Mouse (Mus musculus) embryo, embryonic 10 days (tissue): ENCODE results near the gene Itih5.
A peak's percentile ranks its signal among the peaks of the same experiment; 100 is the strongest.

Source experiments
- DNase-seq: peaks from one replicate; pipeline ENCODE4 v3.0.0-alpha.2; 2015; ENCODE audit warnings: low spot score

Itih5 gene

DNA sequence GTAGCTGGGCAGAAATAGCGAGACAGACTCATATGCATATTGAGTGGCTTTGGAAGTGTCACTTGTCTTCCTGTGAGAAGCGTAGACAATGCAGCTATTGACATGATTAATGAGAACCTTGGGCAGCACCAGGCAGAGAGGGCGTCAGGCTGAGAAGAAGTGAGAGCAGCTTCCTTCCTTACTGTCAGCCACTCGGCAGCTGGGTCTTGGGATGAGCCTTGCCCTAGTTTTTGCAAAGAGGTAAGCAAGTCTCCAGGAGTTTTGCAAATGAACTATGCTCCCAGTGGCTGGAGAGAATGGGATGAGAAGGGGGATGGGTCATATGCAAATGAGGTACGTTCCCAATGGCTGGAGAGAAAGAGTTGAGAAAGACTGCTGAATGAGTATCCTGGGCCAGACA is 109.4 kb downstream of the Itih5 start:
- peak; percentile 65 for DNase-seq

DNA sequence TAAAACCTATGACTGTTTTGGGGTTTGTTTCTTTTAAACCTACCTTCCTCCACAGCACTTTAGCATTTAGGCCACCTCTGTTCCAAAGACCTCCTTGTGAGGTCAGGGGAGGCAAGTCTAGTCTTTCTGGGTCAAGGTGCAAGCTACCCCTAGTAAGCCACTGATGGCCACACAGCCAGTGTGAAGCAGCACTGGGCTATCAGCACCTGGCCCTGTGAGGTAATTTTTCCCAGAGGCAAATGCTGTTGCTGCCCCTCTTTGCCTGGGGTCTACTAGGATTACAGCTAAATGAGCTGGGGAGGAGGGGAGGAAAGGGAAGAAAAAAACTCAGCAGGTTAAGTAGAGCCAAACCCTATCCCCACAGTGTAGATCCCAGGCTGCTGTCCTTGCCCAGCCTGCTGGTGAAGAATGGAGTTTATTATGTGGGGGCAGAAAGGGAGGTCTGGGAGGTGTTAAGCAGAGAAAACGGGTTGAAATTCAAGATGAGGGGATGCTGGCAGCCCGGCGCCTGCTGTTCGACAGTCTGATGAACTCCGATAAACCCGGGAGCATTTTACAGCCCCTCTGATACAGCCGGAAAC is 110.6 kb downstream of the Itih5 start:
- DNase-seq: no peak

DNA sequence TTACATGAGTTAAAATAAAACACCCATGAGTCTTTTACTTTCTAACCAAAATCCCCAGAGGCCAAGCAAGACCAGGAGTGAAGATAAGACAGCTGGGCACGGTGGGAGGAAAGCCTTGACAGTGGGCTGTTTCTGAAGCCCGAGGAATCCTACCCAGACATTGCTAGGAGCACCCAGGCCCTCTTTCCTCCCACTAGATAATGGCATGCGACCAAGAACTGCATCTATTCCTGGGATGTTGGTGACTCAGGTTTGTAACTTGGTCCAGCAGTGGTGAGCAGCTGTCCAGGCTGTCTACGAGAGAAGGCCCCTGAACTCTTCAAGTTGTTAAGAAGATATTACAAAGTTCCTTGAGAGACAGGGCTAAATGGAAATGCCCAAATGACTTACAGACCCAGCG is 112.5 kb downstream of the Itih5 start:
- no peak for DNase-seq

DNA sequence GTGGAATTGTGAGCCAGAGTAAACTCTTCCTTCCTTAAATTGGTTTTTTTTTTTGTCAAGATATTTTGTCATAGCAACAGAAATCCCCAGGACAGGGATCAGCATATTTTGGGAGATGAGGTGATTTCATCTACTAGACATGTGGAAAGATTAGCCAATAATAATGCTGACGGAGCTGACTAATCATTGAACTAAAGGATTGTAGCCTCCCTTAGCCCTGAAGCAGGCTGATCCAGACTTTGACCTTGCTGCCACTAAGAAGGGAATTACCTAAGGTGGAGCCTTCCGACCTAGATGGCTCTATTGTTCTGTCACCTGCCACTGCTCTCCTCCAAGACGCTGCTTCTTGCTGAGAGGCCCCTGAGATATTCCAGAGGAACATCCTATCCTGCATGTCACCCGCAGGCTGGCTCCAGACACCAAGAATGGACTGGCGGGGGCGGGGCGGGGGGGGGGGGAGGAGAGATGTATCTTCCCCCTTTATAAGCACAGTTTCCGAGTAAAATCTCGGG is 119.3 kb downstream of the Itih5 start:
- DNase-seq: no peak

DNA sequence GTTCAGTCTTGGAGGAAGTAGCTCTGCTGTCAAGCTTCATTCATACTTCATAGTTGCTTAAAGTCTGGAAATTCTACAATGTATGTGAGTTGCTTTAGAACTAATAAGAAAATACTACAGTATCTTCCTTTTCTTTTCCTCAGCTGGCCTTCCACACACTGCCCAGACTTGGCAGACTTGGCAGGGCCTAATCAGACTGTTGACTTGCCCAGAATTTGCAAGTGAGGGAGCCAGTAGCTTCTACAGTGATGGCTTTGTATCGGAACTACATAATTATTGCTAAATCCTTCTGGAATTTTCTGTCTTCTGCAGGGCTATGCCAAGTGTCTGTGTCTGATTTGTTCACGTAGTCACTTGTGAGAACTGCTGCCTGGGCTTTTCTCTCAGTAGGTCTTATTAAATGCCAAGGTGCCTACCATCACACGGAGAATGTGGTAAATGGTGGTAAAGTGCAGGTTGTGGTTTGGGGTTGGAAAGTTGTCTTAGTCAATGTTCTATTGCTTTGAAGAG is 120.2 kb downstream of the Itih5 start:
- no peak for DNase-seq

DNA sequence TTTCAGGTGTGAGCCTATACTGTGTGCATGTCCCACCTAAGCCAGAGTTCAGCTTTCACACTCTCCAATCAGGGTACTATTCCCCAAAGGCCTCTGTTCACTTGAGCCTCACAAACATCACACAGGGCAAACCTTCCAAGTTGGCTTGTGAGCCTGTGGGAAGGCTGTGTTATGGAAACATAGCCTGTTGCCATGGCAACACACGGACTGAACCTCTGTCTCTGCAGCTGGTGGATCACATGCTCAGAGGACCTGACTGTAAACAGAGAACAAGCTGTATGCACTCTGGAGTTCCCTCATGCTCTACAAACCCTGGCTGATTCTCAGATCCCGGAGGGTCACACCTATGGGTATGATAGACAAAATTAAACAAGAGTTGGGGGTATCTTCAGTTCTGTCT is 122.8 kb downstream of the Itih5 start:
- DNase-seq: peak; percentile 81

DNA sequence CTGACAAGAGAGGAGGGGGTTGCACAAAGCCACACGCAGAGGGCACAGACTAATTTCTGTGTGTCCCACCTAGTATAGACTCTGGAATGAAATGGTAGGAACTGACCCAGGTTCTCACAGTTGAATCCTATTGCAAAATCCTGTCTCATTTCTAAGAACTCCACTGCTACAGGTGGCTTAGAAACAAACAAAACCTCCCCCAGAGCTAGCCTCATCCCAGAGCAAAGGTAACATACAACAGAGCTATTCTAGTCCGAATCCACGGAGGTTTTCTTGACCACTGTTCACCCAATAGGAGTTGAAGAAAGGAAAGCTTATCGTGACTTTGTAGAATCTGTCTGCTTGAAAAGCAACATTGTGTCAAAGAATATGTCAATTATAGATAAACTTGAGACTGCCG is 130.3 kb downstream of the Itih5 start:
- no peak for DNase-seq

DNA sequence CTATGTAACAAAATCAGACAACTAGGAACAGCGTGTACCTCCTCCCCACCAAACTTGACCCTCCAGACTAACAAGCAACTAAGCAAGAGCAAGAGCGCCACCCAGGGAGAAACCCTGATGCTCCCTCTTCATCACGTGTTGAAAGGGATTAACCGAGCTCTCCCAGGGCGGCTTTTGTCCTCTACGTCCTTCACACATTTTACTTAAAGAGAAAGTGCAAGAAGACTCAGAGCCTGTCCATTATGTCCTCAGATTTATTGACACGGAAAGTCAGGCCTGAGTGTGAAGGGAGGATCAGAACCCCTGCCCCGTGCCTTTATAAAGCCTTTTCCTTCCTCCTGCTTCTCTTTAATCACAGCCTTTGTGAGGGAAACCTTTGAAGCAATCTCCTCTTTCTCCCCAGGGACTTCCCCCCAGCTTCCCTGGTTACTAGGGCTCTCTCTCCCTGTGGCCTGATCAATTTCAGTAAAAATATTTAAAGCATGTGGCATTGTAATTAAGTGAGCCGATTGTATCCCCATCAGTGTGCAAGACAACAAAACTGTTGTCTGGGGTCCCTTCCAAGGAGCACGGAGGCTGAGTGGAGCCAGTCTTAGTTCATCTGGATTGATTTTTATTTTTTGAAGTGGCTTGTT is 131.4 kb downstream of the Itih5 start:
- peak; percentile 84 for DNase-seq

DNA sequence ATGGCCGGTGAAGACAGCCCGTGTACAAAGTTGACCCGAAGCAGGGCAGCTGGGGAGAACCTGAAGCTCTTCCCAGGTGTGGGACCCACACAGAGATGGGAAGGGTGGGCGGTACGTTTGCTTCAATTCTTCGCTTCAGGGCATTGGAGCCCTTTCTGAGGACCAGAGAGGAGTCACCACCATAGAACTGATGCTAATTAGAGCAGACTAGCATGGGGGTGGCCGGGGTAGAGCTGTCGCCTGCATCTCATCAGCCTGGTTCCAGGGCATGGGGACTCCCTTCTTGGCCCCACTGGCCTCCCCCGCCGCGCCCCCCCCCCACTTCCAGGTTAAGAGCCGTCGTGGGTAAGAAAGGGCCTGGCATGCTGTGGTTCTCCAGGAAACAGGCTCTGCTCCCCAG is 132.6 kb downstream of the Itih5 start:
- no peak for DNase-seq

DNA sequence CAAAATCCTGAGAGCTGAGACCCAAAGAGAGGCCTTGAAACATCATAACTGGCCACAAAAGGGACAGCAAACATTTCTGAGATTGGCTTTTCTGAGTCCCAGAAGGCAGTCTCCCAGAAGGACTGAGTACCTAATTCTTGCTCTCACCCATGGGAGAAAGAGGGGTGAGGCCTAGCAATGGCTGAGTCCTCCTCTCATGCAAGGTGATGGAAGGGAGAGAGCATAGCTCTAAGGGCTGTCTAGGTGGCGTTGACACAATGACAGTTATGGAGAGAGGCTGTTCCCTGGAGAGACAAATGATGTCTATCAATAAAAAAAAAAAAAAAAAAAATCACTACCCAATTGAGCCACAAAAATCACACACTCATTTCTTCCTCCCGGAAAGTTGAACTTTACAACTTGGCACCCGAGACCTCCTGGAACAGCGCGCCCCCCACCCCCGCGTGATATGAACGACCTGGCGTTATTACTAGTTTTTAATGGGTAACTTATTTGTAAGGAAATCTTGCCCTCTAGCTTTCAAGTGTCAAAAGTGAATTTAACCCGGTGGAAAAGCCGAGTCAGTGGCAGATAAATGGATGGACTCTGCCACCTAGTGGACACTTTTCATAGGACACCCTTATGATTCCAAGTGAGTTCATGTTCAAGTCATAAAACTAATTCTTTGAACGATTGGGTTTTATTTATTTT is 134.9 kb downstream of the Itih5 start:
- DNase-seq: peak; percentile 82

DNA sequence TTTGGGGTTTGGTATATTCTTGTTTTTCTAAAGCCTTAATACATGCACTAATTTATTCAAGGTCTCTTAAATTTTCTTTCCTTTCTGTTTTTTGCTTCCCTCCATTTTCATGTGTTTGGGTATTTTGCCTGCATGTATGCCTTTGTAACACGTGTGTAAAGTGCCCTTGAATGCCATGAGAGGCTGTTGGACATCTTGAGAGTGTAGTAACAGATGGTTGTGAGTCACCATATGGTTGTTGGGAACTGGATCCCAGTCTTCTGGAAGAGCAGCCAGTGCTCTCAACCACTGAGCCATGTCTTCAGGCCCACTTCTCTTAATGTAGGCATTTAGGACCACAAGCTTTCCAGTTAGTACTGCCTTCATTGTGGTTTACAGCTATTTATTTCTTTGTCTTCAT is 135.5 kb downstream of the Itih5 start:
- no peak for DNase-seq

DNA sequence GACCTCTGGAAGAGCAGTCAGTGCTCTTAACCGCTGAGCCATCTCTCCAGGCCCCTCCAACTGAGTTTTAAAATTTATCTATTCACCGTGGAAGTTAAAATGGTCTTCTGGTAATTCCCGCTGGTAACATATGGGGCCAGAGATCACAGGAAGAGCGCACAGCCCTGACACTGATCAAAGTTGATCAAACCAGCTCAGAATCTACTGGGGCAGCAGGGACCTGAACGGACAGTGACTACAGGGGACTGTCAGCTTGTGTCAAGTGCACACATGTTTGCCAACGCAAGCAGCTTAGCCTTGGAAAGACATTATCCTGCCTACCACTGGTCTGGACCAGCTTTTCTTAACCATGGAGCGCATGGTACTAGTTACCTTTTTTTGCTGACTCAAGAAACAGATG is 136.7 kb downstream of the Itih5 start:
- no peak for DNase-seq

DNA sequence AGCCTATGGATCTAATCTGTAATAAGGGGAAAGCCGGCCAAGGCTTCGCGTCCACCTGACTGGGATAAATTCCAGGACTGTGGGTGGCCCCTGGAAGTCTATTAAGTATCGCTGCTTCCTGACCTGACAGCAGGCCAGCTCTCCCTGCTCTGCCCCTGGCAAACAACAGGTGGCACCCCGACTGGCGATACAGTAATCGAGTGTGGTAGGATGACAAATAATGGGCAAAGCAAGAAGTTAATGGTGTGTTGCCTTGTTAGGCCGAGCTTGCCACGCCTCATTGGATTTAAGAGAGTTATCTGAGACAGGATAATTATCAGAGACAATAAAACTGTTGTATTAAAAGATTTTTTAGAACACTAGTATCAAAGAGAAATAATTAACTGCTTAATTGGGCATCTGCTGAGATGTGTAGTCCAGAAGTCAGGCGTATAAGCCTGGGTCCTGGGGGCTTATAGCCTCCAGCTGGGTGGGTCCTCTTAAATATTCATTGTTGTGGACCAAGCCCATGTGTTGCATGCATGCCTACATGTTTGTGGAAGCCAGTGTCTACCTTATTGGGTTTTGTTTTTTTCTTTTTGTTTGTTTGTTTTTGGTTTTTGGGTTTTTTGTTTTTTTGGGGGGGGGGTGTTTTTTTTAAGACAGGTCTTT is 140.3 kb downstream of the Itih5 start:
- DNase-seq: no peak

DNA sequence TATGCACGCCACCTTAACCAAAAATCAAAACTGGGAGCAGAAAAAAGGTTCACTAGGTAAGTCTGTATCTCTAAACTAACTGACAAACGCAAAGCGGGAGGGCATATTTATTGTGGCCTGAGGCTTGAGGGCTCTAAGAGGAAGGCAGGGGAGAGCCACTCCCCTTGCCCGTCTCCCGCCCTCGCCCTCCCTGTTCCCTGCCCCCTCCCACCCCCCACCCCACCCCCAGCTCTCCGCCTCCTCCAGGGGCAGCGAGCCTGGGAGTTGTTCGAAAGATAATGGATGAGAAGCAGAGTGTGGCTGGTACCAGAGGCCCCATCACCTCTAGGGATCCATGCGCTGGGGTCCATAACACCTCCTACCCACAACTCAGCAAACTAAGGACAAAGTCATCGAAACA is 142.5 kb downstream of the Itih5 start:
- DNase-seq: peak; percentile 33

DNA sequence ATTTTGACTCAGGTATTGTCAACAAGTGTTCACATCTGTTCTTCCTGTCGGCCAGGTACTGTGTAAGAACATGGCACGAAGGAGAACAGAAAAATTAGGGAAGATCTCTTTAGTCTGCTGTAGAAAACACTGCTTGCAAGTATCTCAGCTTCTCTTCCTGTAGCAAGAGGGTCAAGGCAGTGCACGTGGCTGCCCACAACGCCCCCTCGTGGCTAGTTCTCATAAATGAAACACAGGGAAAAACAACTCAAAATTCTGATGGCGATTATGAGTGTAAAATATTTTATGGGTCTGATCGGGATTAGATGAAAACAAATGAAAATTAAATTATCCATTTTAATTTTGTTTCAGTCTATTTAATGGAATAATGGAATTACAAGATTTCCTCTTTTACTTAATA is 146.9 kb downstream of the Itih5 start:
- DNase-seq: no peak

DNA sequence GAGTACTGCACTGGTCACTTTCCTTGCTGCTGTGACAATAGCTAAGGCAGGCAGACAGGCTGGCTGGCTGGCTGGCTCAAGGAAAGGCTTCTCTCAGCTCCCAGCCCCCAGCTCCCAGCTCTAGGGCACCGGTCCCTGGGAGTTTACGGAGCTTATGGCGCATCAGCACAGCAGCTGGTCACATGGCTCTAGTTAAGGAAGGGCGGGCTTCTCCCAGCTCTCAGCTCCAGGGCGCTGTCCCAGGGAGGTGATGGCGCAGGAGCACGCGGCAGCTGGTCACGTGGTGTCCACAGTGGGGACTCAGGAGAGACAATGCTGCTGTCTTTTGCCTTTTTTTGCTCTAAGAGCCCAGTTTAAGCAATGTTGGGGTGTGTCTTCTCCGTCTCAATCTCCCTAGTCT is 147.4 kb downstream of the Itih5 start:
- peak; percentile 73 for DNase-seq

DNA sequence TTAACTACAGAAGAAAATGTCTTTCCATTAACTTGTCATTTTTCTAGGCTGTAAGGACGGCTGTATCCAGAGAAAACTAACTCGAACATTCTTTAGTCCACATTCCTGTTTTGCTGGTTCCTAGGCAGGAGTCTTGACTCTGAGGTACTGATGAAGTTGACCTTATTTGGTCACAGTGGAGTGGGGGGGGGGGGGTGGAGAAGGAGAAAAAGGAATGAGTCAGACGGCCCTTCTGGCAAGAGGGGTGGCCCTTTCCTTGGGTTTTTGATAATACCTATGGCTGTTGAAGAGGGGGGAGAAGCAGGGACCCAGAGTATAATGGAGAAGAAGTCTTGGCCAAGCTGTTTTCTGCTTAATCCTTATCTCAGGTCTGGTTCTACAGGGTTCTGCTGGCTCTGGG is 148.0 kb downstream of the Itih5 start:
- DNase-seq: no peak

DNA sequence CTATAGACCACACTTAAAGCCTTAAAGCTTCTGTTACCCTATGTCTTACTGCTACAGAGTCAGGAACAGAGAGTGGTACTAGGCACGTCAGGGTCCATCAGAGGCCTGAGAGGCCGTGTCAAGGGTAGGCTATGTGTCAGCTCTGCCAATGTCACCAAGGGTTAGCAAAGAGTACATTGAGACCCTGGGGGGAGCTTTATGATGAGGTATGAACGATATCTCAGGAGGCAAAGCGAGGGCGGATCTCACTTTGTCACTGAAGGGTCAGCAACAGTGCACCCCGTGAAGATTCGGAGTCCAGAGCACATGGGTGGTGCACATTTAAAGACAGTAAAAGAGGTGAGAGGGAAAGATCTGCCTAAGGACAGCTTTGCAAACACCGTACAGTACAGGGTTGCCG is 148.6 kb downstream of the Itih5 start:
- DNase-seq: no peak

DNA sequence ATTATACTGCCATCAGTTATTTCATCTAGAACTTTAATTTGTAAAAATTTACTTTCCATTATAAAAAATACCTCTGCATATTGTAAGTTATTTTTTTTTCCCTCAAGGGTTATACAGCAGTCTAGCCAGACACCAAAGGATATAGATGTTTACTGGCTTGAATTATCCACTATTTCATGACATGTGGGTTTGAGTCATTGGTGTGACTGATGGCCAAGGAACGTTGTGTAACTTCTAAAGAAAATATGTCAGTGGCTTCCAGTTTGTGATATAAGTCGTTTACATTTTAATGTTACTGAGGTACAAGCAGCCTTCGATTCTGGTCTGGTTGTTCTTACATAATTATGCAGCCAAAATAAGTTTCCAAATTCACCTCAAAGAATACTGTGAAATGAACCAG is 151.5 kb downstream of the Itih5 start:
- no peak for DNase-seq
